Mouse (Mus musculus): Measurements from ENCODE around the gene Olfr272. TPM values are rescaled to one million over a fixed set of nuclear protein-coding genes. Genes with fewer than 3 reads are reported as not detected.

Olfr272 gene
- polyA plus RNA-seq, 1 experiment from 2014 or later, result not detected

- no peaks in the 10 kb centered on the region for H3K4me1 ChIP-seq (ENCODE audit: insufficient read depth, low read depth, low read length)
- H3K27ac ChIP-seq (ENCODE audit: low read length), result no peak overlapping the region
- H3K9me3 ChIP-seq (ENCODE audit: low read length), result no peaks in the 10 kb centered on the region
- no peaks in the 10 kb centered on the region for H3K27me3 ChIP-seq (replicated peaks; ENCODE audit: insufficient read depth, low read length)
- no peaks in the 10 kb centered on the region for H3K36me3 ChIP-seq (ENCODE audit: insufficient read depth, low read length)
- no peak for TF ChIP-seq EP300 (IDR thresholded peaks at IDR 0.05)
- no peak for TF ChIP-seq CTCF (IDR thresholded peaks at IDR 0.05)
- DNase-seq (ENCODE audit: low spot score) (peak; percentile 17), ATAC-seq (no peak)
- no peak overlapping the region for H3K4me3 ChIP-seq (ENCODE audit: low read depth, low read length)
- 67% methylated on average over 6 of the region's 6 CpGs for WGBS
- H3K9ac ChIP-seq (replicated peaks; ENCODE audit: low read depth), result no peak overlapping the region
- no peak overlapping the region for H3K4me2 ChIP-seq (replicated peaks; ENCODE audit: low read depth, low read length)
Observed at GRCm38 (mm10) chr4:52916659-52917310, 2.2 kb downstream of the Olfr272 start.

- Histone ChIP-seq H3K27ac (ENCODE audit: low read length) (no peak overlapping the region), H3K4me3 (ENCODE audit: low read depth, low read length) (no peak overlapping the region), H3K36me3 (ENCODE audit: insufficient read depth, low read length) (no peaks in the 10 kb centered on the region), H3K9ac (replicated peaks; ENCODE audit: low read depth) (no peak overlapping the region), H3K27me3 (replicated peaks; ENCODE audit: insufficient read depth, low read length) (no peaks in the 10 kb centered on the region), H3K4me1 (ENCODE audit: insufficient read depth, low read depth, low read length) (no peaks in the 10 kb centered on the region), H3K9me3 (ENCODE audit: low read length) (no peaks in the 10 kb centered on the region), H3K4me2 (replicated peaks; ENCODE audit: low read depth, low read length) (no peak overlapping the region)
- TF ChIP-seq CTCF (IDR thresholded peaks at IDR 0.05) (no peak), EP300 (IDR thresholded peaks at IDR 0.05) (no peak)
- ATAC-seq (no peak), DNase-seq (ENCODE audit: low spot score) (no peak)
- WGBS, result 24% methylated on average over 3 of the region's 3 CpGs
Observed at GRCm38 (mm10) chr4:52912409-52912808, 6.6 kb downstream of the Olfr272 start.

GRCm38 (mm10) chr4:52909542-52909941, 9.4 kb downstream of the Olfr272 start:
- Histone ChIP-seq H3K36me3 (ENCODE audit: insufficient read depth, low read length) (no peaks in the 10 kb centered on the region), H3K4me2 (replicated peaks; ENCODE audit: low read depth, low read length) (no peak overlapping the region), H3K9me3 (ENCODE audit: low read length) (no peaks in the 10 kb centered on the region), H3K27ac (ENCODE audit: low read length) (no peak overlapping the region), H3K9ac (replicated peaks; ENCODE audit: low read depth) (no peak overlapping the region), H3K4me3 (ENCODE audit: low read depth, low read length) (no peak overlapping the region), H3K27me3 (replicated peaks; ENCODE audit: insufficient read depth, low read length) (no peaks in the 10 kb centered on the region), H3K4me1 (ENCODE audit: insufficient read depth, low read depth, low read length) (no peaks in the 10 kb centered on the region)
- no peak for ATAC-seq
- TF ChIP-seq EP300 (IDR thresholded peaks at IDR 0.05) (no peak), CTCF (IDR thresholded peaks at IDR 0.05) (no peak)
- DNase-seq (ENCODE audit: low spot score), result no peak
- 51% methylated on average over 3 of the region's 3 CpGs for WGBS

GRCm38 (mm10) chr4:52864156-52864555, 54.8 kb downstream of the Olfr272 start:
- TF ChIP-seq CTCF (IDR thresholded peaks at IDR 0.05) (no peak), EP300 (IDR thresholded peaks at IDR 0.05) (no peak)
- Histone ChIP-seq H3K4me1 (ENCODE audit: insufficient read depth, low read depth, low read length) (no peaks in the 10 kb centered on the region), H3K36me3 (ENCODE audit: insufficient read depth, low read length) (no peaks in the 10 kb centered on the region), H3K4me2 (replicated peaks; ENCODE audit: low read depth, low read length) (no peak overlapping the region), H3K9ac (replicated peaks; ENCODE audit: low read depth) (no peak overlapping the region), H3K4me3 (ENCODE audit: low read depth, low read length) (no peak overlapping the region), H3K27me3 (replicated peaks; ENCODE audit: insufficient read depth, low read length) (no peaks in the 10 kb centered on the region), H3K9me3 (ENCODE audit: low read length) (no peaks in the 10 kb centered on the region), H3K27ac (ENCODE audit: low read length) (no peak overlapping the region)
- ATAC-seq (no peak), DNase-seq (ENCODE audit: low spot score) (no peak)
- 87% methylated on average over 9 of the region's 9 CpGs for WGBS

Other genes with a start within 250 kb of the Olfr272 start
- gene Olfr275, start 104.6 kb downstream of the Olfr272 start, polyA plus RNA-seq (2015; fragmentation: Nextera tagmentation; extraction: Ambion mirVana), result not detected in 2 replicates
- gene Olfr273, start 59.9 kb downstream of the Olfr272 start, polyA plus RNA-seq (2015; fragmentation: Nextera tagmentation; extraction: Ambion mirVana), result not detected in 2 replicates
- not detected in 2 replicates for gene Olfr270, start 45.4 kb upstream of the Olfr272 start, polyA plus RNA-seq (2015; fragmentation: Nextera tagmentation; extraction: Ambion mirVana)
- gene Nipsnap3a, start 70.1 kb upstream of the Olfr272 start, polyA plus RNA-seq (2015; fragmentation: Nextera tagmentation; extraction: Ambion mirVana), result not detected in 2 replicates
- gene Nipsnap3b, start 92.7 kb upstream of the Olfr272 start, polyA plus RNA-seq (2015; fragmentation: Nextera tagmentation; extraction: Ambion mirVana), result 77.4 and 79.4 TPM in 2 replicates
- 3.7 and 4.6 TPM in 2 replicates for gene Abca1, start 240.7 kb upstream of the Olfr272 start, polyA plus RNA-seq (2015; fragmentation: Nextera tagmentation; extraction: Ambion mirVana)